Mouse (Mus musculus): ENCODE results near the gene Gm28845. TPM values are rescaled to one million over a fixed set of nuclear protein-coding genes. Genes with fewer than 3 reads are reported as not detected.

The Gm28845 gene
- not detected for polyA plus RNA-seq (2017; shearing (Covaris generic))

- no peak for ATAC-seq
These were observed at the start of gene Gm28845 for GRCm38 (mm10) chr1:65119438-65119837. Gene Gm28845, minus strand, starts transcription at chr1:65119558.

GRCm38 (mm10) chr1:65167496-65167895 is 48.1 kb upstream of the Gm28845 start:
- ATAC-seq, result no peak

GRCm38 (mm10) chr1:65162210-65162609 is 42.9 kb upstream of the Gm28845 start:
- no peak for ATAC-seq

- ATAC-seq, result no peak
These were observed 36.8 kb upstream of the Gm28845 start for GRCm38 (mm10) chr1:65156111-65156510.

GRCm38 (mm10) chr1:65154814-65155213 is 35.5 kb upstream of the Gm28845 start:
- no peak for ATAC-seq

- ATAC-seq, result no peak
These were observed 28.6 kb upstream of the Gm28845 start for GRCm38 (mm10) chr1:65147971-65148370.

GRCm38 (mm10) chr1:65147326-65147725 is 28.0 kb upstream of the Gm28845 start:
- no peak for ATAC-seq

- no peak for ATAC-seq
These were observed 27.2 kb upstream of the Gm28845 start for GRCm38 (mm10) chr1:65146601-65147000.

- ATAC-seq, result no peak
These were observed 25.4 kb upstream of the Gm28845 start for GRCm38 (mm10) chr1:65144783-65145182.

GRCm38 (mm10) chr1:65137560-65137959 is 18.2 kb upstream of the Gm28845 start:
- no peak for ATAC-seq

- no peak for ATAC-seq
These were observed 13.5 kb upstream of the Gm28845 start for GRCm38 (mm10) chr1:65132833-65133232.

- ATAC-seq, result no peak
These were observed 12.3 kb upstream of the Gm28845 start for GRCm38 (mm10) chr1:65131671-65132070.

GRCm38 (mm10) chr1:65130226-65130625 is 10.9 kb upstream of the Gm28845 start:
- ATAC-seq, result no peak

GRCm38 (mm10) chr1:65129634-65130180 is 10.3 kb upstream of the Gm28845 start:
- ATAC-seq, result no peak

- ATAC-seq, result no peak
These were observed 3.4 kb upstream of the Gm28845 start, which contains the start of gene D630023F18Rik for GRCm38 (mm10) chr1:65122574-65123372. Gene D630023F18Rik, minus strand, starts transcription at chr1:65123214.

GRCm38 (mm10) chr1:65118150-65118913 is 1.0 kb downstream of the Gm28845 start:
- ATAC-seq, result no peak

GRCm38 (mm10) chr1:65113536-65114172 is 5.7 kb downstream of the Gm28845 start:
- no peak for ATAC-seq

GRCm38 (mm10) chr1:65112807-65113196 is 6.6 kb downstream of the Gm28845 start:
- no peak for ATAC-seq

- ATAC-seq, result no peak
These were observed 7.1 kb downstream of the Gm28845 start for GRCm38 (mm10) chr1:65112031-65112806.

- ATAC-seq, result no peak
These were observed 9.5 kb downstream of the Gm28845 start for GRCm38 (mm10) chr1:65109756-65110435.

GRCm38 (mm10) chr1:65109196-65109595 is 10.2 kb downstream of the Gm28845 start:
- ATAC-seq, result no peak

All from CD4-positive, CD25-positive, alpha-beta regulatory T cell, adult 4 months (primary cell).